Mouse (Mus musculus) gastrocnemius, postnatal 4 days (tissue): Measurements from ENCODE around the gene Pcgf1. TPM values are rescaled to one million over a fixed set of nuclear protein-coding genes. Genes with fewer than 3 reads are reported as not detected.

ENCODE experiments used
- DNase-seq, 2 experiments: peaks; one replicate each; pipeline ENCODE4 v3.0.0; 2021 to 2022; ENCODE audit warnings: low spot score in 2 of 2, mixed read lengths in 2 of 2
- total RNA-seq, 2 experiments: library from RNA; stranded (reverse); gene quantifications; 2 replicates each; pipeline ENCODE4 v1.2.3; 2021

The Pcgf1 gene
- total RNA-seq, 2 experiments from 2014 or later = 9.4 to 11.3 TPM

GRCm38 (mm10) chr6:83058725-83059124, 18.9 kb upstream of the Pcgf1 start:
- no peak for DNase-seq

DNA sequence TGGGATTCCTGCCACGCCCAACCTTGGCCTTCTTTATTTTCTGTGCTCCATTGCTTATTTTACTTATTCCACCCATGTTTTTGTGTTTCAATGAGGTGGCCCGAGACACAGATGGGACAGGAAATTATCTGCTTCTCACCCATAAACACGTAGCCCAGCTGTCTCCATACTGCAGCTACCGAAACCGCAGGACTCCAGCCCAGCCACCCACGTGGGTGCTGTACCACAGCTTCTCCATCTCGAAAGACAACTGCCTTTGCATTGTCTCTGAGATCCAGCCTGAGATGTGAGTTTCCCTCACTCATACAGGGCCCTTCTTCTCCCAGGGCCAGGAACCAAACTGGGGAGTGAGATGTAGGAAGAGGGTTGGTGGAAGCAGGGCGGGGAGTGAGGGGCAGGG, 11.7 kb upstream of the Pcgf1 start:
- DNase-seq = no peak

GRCm38 (mm10) chr6:83066441-83066840, 11.2 kb upstream of the Pcgf1 start:
- DNase-seq = no peak

DNA sequence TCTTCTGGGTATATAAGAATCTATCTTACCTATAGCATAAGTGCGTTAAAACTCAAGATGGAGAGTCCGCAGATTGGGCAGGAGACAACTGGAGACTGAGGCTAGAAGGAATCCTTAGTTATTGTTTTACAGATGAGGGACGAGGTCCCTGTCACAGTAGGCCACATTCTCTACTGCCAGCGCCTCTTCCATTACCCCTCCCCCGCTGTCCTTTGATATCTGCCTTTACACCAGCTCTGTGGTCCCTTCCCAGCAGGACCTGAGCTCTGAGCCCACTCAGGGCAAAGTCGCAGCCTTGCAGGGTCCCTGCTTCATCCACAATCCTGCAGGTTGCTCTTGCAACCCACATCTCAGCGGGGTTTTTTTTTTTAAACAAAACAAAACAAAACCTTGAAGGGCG, 9.4 kb upstream of the Pcgf1 start:
- DNase-seq = no peak

DNA sequence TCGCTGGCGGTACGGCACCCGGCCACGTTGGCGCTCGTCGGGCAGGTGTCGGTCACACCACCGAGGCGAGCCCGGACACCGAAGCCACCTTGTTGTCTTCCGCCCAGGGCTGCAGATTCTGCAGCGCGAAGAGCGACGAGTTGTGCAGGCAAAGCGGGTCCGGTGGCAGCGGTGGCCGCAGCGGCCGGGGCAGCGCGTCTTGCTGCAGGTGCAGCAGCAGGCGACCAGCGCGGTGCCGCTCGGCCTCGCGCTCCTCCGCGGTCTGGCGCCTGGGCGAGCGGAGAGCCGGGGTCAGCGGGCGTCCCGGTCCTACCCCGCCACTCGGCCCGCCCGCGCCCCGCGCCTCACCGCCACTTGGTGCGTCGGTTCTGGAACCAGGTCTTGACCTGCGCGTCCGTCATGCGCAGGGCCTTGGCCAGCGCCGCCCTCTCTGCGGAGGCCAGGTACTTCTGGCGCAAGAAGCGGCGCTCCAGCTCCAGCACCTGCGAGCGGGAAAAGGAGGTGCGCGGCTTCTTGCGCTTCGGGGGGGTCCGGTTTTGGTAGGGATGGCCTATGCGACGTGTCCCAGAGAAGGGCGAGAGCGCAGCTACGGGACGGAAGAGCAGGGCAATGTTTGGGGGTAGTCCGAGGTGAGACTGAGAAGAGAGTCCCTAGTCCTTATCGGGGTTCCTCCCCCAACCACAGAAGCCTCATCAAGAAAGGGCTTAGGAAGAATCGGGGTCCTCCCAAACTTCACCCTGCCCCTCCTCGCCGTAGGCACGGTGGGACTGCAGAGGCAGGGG, 8.8 kb upstream of the Pcgf1 start:
- DNase-seq = peak in 1 of 2 experiments; percentile 18

DNA sequence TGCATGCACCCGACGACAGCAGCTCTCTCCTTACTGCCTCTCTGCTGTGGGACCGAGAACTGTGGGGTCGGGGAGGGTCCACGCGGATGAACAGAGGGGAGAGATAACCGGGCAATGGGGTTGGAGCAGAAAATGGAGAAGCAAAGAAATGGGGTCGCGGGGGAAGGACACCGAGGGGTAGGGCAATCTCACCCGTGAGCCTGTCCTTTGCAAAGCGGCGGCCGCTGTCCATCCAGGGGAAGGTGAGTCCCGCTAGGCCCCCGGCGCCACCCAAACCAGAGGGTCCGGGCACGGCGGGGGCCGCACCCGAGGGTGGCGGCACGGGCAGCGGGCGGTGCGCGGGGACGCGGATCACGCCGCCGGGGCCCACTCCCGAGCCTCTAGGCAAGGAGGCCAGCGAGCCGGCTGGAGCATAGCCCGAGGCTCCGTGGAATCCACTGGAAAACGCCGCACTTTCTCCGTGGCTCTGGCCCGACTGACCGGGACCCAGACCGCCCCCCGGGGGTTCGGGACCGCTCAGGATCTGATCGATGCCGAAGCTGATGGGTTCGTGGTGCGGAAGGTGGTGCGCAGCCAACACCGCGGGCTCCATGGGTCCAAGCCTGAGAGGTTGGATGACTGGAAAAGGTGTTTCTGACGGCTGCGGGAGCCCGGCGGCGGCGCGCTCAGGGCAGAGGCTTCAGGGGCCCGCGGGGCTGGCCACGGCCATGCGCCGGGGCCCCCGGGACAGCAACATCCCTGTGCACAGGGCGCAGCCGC, 8.0 kb upstream of the Pcgf1 start:
- DNase-seq = no peak

- DNase-seq = no peak
These were observed 7.6 kb upstream of the Pcgf1 start, which contains the start of gene Tlx2 for GRCm38 (mm10) chr6:83070247-83070310. TSS of gene Tlx2 (minus strand) at chr6:83070293.

- DNase-seq = peak in 1 of 2 experiments; percentile 35
These were observed 7.1 kb upstream of the Pcgf1 start for GRCm38 (mm10) chr6:83070311-83071219.

- DNase-seq = peak in 1 of 2 experiments; percentile 16
These were observed 6.4 kb upstream of the Pcgf1 start for GRCm38 (mm10) chr6:83071220-83071619.

GRCm38 (mm10) chr6:83074979-83075378, 2.7 kb upstream of the Pcgf1 start:
- DNase-seq = no peak

GRCm38 (mm10) chr6:83078324-83078858, 722 bp downstream of the Pcgf1 start:
- DNase-seq = peak; percentile 96 to 99

DNA sequence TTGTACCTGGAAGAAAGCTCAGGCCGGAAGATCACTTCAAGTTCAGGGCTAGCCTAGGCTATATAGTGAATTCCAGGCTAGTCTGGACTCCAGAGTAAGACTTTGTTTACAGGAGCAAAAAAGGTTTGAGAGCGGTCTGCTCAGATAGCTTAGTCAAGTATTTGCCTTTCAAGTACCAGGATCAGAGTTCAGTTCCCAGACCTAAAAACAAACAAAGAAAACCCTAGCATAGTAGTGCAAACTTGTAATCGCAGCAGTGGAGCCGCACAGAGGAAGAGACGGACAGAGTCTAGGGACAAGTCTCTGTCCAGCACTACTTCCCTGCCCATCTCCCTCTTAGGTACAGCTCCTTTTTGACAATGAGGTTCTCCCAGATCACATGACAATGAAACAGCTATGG, 2.5 kb downstream of the Pcgf1 start:
- no peak for DNase-seq

- DNase-seq = no peak
These were observed 5.8 kb downstream of the Pcgf1 start for GRCm38 (mm10) chr6:83083497-83083896.

GRCm38 (mm10) chr6:83084477-83084876, 6.8 kb downstream of the Pcgf1 start:
- no peak for DNase-seq

- no peak for DNase-seq
These were observed 8.7 kb downstream of the Pcgf1 start, which contains the start of gene Lbx2 for GRCm38 (mm10) chr6:83086121-83087035. TSS of gene Lbx2 (plus strand) at chr6:83086367.

GRCm38 (mm10) chr6:83087205-83087925, 9.7 kb downstream of the Pcgf1 start:
- DNase-seq = peak in 1 of 2 experiments; percentile 25

DNA sequence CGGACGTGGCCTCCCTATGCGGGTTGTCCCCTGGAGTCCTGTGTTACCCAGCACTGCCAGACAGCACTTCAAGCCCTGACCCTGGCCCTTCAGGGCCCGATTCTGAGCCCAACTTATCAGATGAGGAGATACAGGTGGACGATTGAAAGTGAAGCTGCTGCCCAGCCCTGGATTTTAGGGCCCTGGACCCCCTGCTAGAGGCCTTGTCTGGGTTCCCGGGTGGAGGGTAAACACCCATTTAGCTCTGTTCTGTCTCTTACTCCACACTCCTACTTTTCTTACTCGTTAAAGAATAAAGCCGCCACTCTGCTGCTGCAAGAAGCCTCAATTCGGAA, 10.2 kb downstream of the Pcgf1 start:
- DNase-seq = no peak

DNA sequence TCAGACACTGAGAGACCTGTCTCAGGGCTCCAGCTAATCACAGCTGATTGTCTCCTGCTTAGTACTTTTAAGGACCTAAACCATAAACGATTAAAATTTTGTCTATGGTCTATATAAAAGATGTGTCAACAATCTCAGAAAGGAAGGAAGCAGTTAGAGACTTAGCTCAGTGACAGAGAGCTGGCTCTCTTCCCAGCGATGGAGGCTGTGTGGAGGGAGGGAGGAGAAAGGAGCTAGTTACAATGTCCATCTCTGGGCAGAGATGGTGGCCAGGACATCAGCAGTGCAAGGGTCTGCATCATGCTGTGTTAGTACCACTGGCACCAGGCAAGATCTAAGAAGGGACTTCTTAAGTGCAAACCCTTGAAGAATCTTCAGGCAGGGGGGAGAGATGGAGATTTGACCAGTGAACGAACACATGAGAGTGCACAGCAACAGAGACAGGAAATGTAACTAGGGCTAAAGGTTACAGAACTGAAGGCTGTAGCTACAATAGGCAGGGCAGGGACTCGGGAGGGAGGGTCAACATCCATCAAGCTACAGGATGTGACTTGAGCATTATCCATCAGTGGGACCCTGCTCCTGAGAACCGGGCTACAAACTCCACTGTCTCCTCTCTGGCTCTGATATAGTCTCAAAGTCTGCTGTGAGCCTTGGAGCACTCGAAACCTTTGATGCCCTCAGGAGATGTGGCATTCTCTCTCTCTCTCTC, 14.9 kb downstream of the Pcgf1 start:
- DNase-seq = no peak

GRCm38 (mm10) chr6:83095968-83096367, 18.3 kb downstream of the Pcgf1 start:
- no peak for DNase-seq
